Mouse (Mus musculus): ENCODE results near the gene Otog.

Otog gene

GRCm38 (mm10) chr7:46218415-46218814, 22.4 kb upstream of the Otog start:
- Histone ChIP-seq H3K4me3 (replicated peaks; ENCODE audit: low read length) (no peak overlapping the region), H3K36me3 (ENCODE audit: insufficient read depth, low read length) (no peaks in the 10 kb centered on the region), H3K4me1 (replicated peaks; ENCODE audit: low read depth, low read length) (no peaks in the 10 kb centered on the region), H3K27me3 (ENCODE audit: insufficient read depth, low read length) (no peaks in the 10 kb centered on the region), H3K9me3 (ENCODE audit: low read length) (peaks cover 43% of the 10 kb centered on the region)
- TF ChIP-seq CTCF (conservative IDR thresholded peaks at IDR 0.05; ENCODE audit: low read length): no peak
- no peak for TF ChIP-seq NANOG (IDR thresholded peaks at IDR 0.05; ENCODE audit: borderline replicate concordance, low read length)
- no peak for TF ChIP-seq POU5F1 (IDR thresholded peaks at IDR 0.05; ENCODE audit: borderline replicate concordance, low read length)

- H3K27me3 ChIP-seq (ENCODE audit: insufficient read depth, low read length): no peaks in the 10 kb centered on the region
- H3K4me1 ChIP-seq (replicated peaks; ENCODE audit: low read depth, low read length): no peaks in the 10 kb centered on the region
- H3K36me3 ChIP-seq (ENCODE audit: insufficient read depth, low read length): no peaks in the 10 kb centered on the region
- no peak overlapping the region for H3K4me3 ChIP-seq (replicated peaks; ENCODE audit: low read length)
- H3K9me3 ChIP-seq (ENCODE audit: low read length): peaks cover 65% of the 10 kb centered on the region
- TF ChIP-seq NANOG (IDR thresholded peaks at IDR 0.05; ENCODE audit: borderline replicate concordance, low read length): no peak
- no peak for TF ChIP-seq POU5F1 (IDR thresholded peaks at IDR 0.05; ENCODE audit: borderline replicate concordance, low read length)
- TF ChIP-seq CTCF (conservative IDR thresholded peaks at IDR 0.05; ENCODE audit: low read length): no peak
Measured at GRCm38 (mm10) chr7:46220591-46221129, 20.1 kb upstream of the Otog start.

DNA sequence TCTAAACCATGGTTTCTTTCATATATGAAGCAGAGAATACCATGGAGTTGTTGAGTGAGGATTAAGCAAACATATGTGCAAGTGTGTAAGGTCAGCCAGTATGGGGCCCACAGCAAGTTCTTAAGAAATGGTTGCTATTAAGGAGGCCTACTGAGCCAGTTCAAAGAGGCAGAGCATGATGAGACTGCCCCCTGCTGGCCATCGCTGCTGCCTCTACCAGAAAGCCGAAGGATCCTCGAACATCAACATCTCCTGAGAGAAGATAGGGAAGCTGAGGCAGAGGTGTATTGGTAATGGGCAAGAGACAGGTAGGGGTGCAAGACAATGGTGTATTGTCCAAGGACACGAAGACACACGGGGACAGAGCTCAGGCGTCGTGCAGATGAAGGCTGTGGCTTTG, 14.5 kb upstream of the Otog start:
- Histone ChIP-seq H3K36me3 (ENCODE audit: insufficient read depth, low read length) (no peaks in the 10 kb centered on the region), H3K4me1 (replicated peaks; ENCODE audit: low read depth, low read length) (no peaks in the 10 kb centered on the region), H3K27me3 (ENCODE audit: insufficient read depth, low read length) (no peaks in the 10 kb centered on the region), H3K4me3 (replicated peaks; ENCODE audit: low read length) (no peak overlapping the region), H3K9me3 (ENCODE audit: low read length) (peaks cover 59% of the 10 kb centered on the region)
- TF ChIP-seq POU5F1 (IDR thresholded peaks at IDR 0.05; ENCODE audit: borderline replicate concordance, low read length): no peak
- no peak for TF ChIP-seq NANOG (IDR thresholded peaks at IDR 0.05; ENCODE audit: borderline replicate concordance, low read length)
- no peak for TF ChIP-seq CTCF (conservative IDR thresholded peaks at IDR 0.05; ENCODE audit: low read length)

- H3K9me3 ChIP-seq (ENCODE audit: low read length): peaks cover 52% of the 10 kb centered on the region
- no peaks in the 10 kb centered on the region for H3K27me3 ChIP-seq (ENCODE audit: insufficient read depth, low read length)
- TF ChIP-seq NANOG (IDR thresholded peaks at IDR 0.05; ENCODE audit: borderline replicate concordance, low read length) (no peak), POU5F1 (IDR thresholded peaks at IDR 0.05; ENCODE audit: borderline replicate concordance, low read length) (no peak), CTCF (conservative IDR thresholded peaks at IDR 0.05; ENCODE audit: low read length) (no peak)
- H3K36me3 ChIP-seq (ENCODE audit: insufficient read depth, low read length): no peaks in the 10 kb centered on the region
- no peak overlapping the region for H3K4me3 ChIP-seq (replicated peaks; ENCODE audit: low read length)
- no peaks in the 10 kb centered on the region for H3K4me1 ChIP-seq (replicated peaks; ENCODE audit: low read depth, low read length)
Measured at GRCm38 (mm10) chr7:46226936-46227335, 13.9 kb upstream of the Otog start.

- no peak overlapping the region for H3K4me3 ChIP-seq (replicated peaks; ENCODE audit: low read length)
- TF ChIP-seq CTCF (conservative IDR thresholded peaks at IDR 0.05; ENCODE audit: low read length): no peak
- no peak for TF ChIP-seq POU5F1 (IDR thresholded peaks at IDR 0.05; ENCODE audit: borderline replicate concordance, low read length)
- no peak for TF ChIP-seq NANOG (IDR thresholded peaks at IDR 0.05; ENCODE audit: borderline replicate concordance, low read length)
- no peaks in the 10 kb centered on the region for H3K36me3 ChIP-seq (ENCODE audit: insufficient read depth, low read length)
- no peaks in the 10 kb centered on the region for H3K9me3 ChIP-seq (ENCODE audit: low read length)
- 0 out of 2 replicates have a peak, but pooled peaks cover 3% of the 10 kb centered on the region for H3K4me1 ChIP-seq (replicated peaks; ENCODE audit: low read depth, low read length)
- H3K27me3 ChIP-seq (ENCODE audit: insufficient read depth, low read length): peaks cover 4% of the 10 kb centered on the region; the same call in 1 of the 2 replicates
Measured at GRCm38 (mm10) chr7:46235948-46236347, 4.8 kb upstream of the Otog start.

DNA sequence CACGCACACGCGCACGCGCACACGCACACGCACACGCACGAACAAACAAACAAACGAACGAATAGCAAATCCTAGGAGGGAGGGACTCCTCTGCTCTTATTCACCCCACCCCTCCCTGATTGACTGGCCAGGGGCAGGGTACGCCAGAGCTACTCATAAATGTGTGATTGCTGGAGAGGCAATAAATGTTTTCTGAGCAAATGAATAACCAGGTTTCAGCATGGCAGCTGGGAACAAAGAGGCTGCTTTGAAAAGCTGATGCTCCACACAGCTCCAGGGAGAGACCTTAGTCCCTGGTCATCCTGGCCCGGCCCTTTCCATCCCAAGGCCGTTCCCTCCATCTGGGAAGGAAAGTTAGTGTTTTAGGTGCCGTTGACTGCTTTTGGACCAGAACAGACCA, 4.4 kb upstream of the Otog start:
- Histone ChIP-seq H3K36me3 (ENCODE audit: insufficient read depth, low read length) (no peaks in the 10 kb centered on the region), H3K27me3 (ENCODE audit: insufficient read depth, low read length) (peaks cover 4% of the 10 kb centered on the region; the same call in 1 of the 2 replicates), H3K9me3 (ENCODE audit: low read length) (no peaks in the 10 kb centered on the region), H3K4me1 (replicated peaks; ENCODE audit: low read depth, low read length) (0 out of 2 replicates have a peak, but pooled peaks cover 3% of the 10 kb centered on the region), H3K4me3 (replicated peaks; ENCODE audit: low read length) (no peak overlapping the region)
- TF ChIP-seq NANOG (IDR thresholded peaks at IDR 0.05; ENCODE audit: borderline replicate concordance, low read length): no peak
- TF ChIP-seq POU5F1 (IDR thresholded peaks at IDR 0.05; ENCODE audit: borderline replicate concordance, low read length): no peak
- no peak for TF ChIP-seq CTCF (conservative IDR thresholded peaks at IDR 0.05; ENCODE audit: low read length)

DNA sequence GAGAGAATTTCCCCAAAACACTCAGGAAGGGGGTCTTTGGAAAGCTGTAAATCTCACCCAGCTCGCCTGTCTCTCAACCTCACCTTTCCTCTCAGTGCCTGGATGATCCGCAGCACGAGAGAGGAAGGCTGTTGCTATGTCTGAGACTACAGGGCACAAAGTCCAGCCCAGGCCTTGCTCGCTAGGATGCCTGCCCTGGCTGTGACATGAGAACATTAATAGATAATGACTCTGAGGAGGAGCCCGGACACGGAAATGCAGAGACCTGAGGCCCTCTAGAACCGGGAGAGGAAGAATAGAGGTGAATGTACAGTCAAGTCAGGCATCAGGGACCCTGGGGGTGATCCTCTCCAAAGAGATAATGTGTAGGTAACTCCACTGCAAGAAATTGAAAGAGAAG, 3.6 kb upstream of the Otog start:
- no peak overlapping the region for H3K4me3 ChIP-seq (replicated peaks; ENCODE audit: low read length)
- peaks cover 4% of the 10 kb centered on the region; the same call in 1 of the 2 replicates for H3K27me3 ChIP-seq (ENCODE audit: insufficient read depth, low read length)
- H3K4me1 ChIP-seq (replicated peaks; ENCODE audit: low read depth, low read length): 0 out of 2 replicates have a peak, but pooled peaks cover 3% of the 10 kb centered on the region
- no peak for TF ChIP-seq NANOG (IDR thresholded peaks at IDR 0.05; ENCODE audit: borderline replicate concordance, low read length)
- TF ChIP-seq CTCF (conservative IDR thresholded peaks at IDR 0.05; ENCODE audit: low read length): no peak
- TF ChIP-seq POU5F1 (IDR thresholded peaks at IDR 0.05; ENCODE audit: borderline replicate concordance, low read length): no peak
- no peaks in the 10 kb centered on the region for H3K9me3 ChIP-seq (ENCODE audit: low read length)
- H3K36me3 ChIP-seq (ENCODE audit: insufficient read depth, low read length): no peaks in the 10 kb centered on the region

- H3K9me3 ChIP-seq (ENCODE audit: low read length): no peaks in the 10 kb centered on the region
- no peaks in the 10 kb centered on the region for H3K36me3 ChIP-seq (ENCODE audit: insufficient read depth, low read length)
- no peak within 1 kb of the TSS for H3K4me3 ChIP-seq (replicated peaks; ENCODE audit: low read length)
- H3K27me3 ChIP-seq (ENCODE audit: insufficient read depth, low read length): peaks cover 4% of the 10 kb centered on the region; the same call in 1 of the 2 replicates
- TF ChIP-seq POU5F1 (IDR thresholded peaks at IDR 0.05; ENCODE audit: borderline replicate concordance, low read length) (no peak), NANOG (IDR thresholded peaks at IDR 0.05; ENCODE audit: borderline replicate concordance, low read length) (no peak), CTCF (conservative IDR thresholded peaks at IDR 0.05; ENCODE audit: low read length) (no peak)
- H3K4me1 ChIP-seq (replicated peaks; ENCODE audit: low read depth, low read length): 0 out of 2 replicates have a peak, but pooled peaks cover 3% of the 10 kb centered on the region
Measured at GRCm38 (mm10) chr7:46238346-46238745, 2.4 kb upstream of the Otog start, which contains the start of gene Ush1c. TSS of gene Ush1c (minus strand) at chr7:46238503.

DNA sequence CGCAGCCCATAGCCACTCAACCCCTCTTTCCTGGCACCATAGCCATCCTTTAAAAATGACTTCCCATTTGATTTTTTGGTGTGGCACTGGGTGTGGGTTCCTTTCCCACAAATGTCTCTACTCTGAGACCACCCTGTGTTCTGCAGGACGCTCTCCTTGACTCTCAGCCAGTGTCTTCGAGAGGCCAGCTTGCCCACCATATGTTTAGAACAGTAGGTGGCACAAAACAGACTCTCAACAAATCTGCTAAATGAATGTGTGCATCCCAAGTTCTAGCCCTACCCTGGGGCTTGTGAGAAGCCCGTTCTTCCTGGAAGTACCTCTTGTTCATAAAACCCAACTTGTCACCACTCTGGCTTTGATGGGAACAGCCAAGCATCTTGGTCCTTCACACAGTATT, 696 bp upstream of the Otog start:
- H3K4me3 ChIP-seq (replicated peaks; ENCODE audit: low read length): no peak overlapping the region
- H3K4me1 ChIP-seq (replicated peaks; ENCODE audit: low read depth, low read length): 0 out of 2 replicates have a peak, but pooled peaks cover 3% of the 10 kb centered on the region
- no peak for TF ChIP-seq POU5F1 (IDR thresholded peaks at IDR 0.05; ENCODE audit: borderline replicate concordance, low read length)
- TF ChIP-seq NANOG (IDR thresholded peaks at IDR 0.05; ENCODE audit: borderline replicate concordance, low read length): no peak
- TF ChIP-seq CTCF (conservative IDR thresholded peaks at IDR 0.05; ENCODE audit: low read length): no peak
- H3K27me3 ChIP-seq (ENCODE audit: insufficient read depth, low read length): peaks cover 4% of the 10 kb centered on the region; the same call in 1 of the 2 replicates
- H3K36me3 ChIP-seq (ENCODE audit: insufficient read depth, low read length): no peaks in the 10 kb centered on the region
- H3K9me3 ChIP-seq (ENCODE audit: low read length): no peaks in the 10 kb centered on the region
